Mouse (Mus musculus): ENCODE results near the gene Fnbp1.

DNA sequence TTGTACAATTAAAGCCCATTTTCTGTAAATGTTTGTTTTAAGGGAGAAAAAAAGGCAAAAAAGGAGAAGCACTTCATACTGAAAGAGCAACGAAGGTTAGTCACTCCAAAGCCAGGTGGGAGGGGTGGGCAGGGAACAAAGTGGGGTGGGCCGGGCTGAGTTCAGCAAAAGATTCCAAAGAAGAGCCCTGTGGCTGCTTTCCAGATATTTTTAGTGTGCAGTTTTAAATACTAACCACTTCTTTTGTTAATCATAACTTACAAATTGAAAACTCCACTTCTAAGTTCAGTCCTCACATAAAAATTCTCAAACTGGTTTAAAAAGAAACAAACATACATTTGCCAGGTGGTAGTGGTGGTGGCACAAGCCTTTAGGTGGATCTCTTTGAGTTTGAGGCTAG is 44.5 kb downstream of the Fnbp1 start:
- no peak for TF ChIP-seq CTCF (IDR thresholded peaks at IDR 0.05; ENCODE audit: low read depth)
- no peak for TF ChIP-seq EP300 (IDR thresholded peaks at IDR 0.05; ENCODE audit: low read depth)

Data from liver, postnatal 0 days (tissue).